Mouse (Mus musculus): ENCODE data around the gene Agbl3.

- TF ChIP-seq CTCF (IDR thresholded peaks at IDR 0.05; ENCODE audit: insufficient read depth, low read depth, low read length) (no peak), POLR2A (IDR thresholded peaks at IDR 0.05; ENCODE audit: insufficient read depth, low read depth, low read length) (no peak)
These were observed 36.3 kb upstream of the Agbl3 start for GRCm38 (mm10) chr6:34743946-34744345.
